Mouse (Mus musculus): ENCODE results near the gene Fhad1. TPM values are rescaled to one million over a fixed set of nuclear protein-coding genes. Genes with fewer than 3 reads are reported as not detected.
A peak's percentile ranks its signal among the peaks of the same experiment; 100 is the strongest.

The Fhad1 gene
- polyA plus RNA-seq, 1 experiment from 2014 or later, result 4.9 TPM

- no peak for ATAC-seq (ENCODE audit: low FRiP score, low TSS enrichment)
- no peak overlapping the region for H3K4me2 ChIP-seq (replicated peaks; ENCODE audit: low read depth)
- no peaks in the 10 kb centered on the region for H3K9me3 ChIP-seq (ENCODE audit: control insufficient read depth, low read length)
- TF ChIP-seq EP300 (optimal IDR thresholded peaks at IDR 0.05) (no peak), CTCF (IDR thresholded peaks at IDR 0.05; ENCODE audit: low read depth) (no peak)
- no peak overlapping the region for H3K9ac ChIP-seq (ENCODE audit: low read length)
- no peak overlapping the region for H3K4me3 ChIP-seq (ENCODE audit: low read depth, low read length)
- no peak for DNase-seq (ENCODE audit: low spot score)
- no peaks in the 10 kb centered on the region for H3K4me1 ChIP-seq (replicated peaks; ENCODE audit: control insufficient read depth, insufficient read depth)
- H3K27me3 ChIP-seq (ENCODE audit: control insufficient read depth, insufficient read depth, low read length), result no peaks in the 10 kb centered on the region
- 62% methylated on average over 2 of the region's 2 CpGs for WGBS
- H3K36me3 ChIP-seq (ENCODE audit: control insufficient read depth, insufficient read depth, low read length), result 0 out of 2 replicates have a peak, but pooled peaks cover 3% of the 10 kb centered on the region
- H3K27ac ChIP-seq (replicated peaks), result no peak overlapping the region
Observed at GRCm38 (mm10) chr4:142026965-142027364, 12.1 kb upstream of the Fhad1 start.

DNA sequence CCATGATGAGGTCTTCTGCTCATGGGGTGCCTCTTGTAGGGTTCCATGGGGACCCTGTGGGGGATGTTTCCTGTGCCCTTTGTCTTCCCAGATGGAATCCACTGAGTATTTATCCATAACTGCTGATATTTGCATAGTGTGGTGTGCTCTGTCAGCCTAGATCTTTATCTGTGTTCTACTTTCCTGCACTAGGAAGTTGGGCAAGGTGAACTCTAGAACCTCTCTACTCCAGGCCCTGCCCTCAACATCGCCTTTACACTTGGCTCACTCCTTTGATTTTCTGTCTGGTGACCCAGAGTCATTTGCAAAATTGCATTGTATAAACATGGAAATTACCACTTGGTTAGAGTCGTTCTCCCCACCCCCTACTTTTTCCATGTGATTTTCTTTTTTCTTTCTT lies 9.7 kb upstream of the Fhad1 start:
- TF ChIP-seq CTCF (IDR thresholded peaks at IDR 0.05; ENCODE audit: low read depth) (no peak), EP300 (optimal IDR thresholded peaks at IDR 0.05) (no peak)
- DNase-seq (ENCODE audit: low spot score), result no peak
- H3K9me3 ChIP-seq (ENCODE audit: control insufficient read depth, low read length), result no peaks in the 10 kb centered on the region

GRCm38 (mm10) chr4:142023166-142023565 lies 8.3 kb upstream of the Fhad1 start:
- Histone ChIP-seq H3K36me3 (ENCODE audit: control insufficient read depth, insufficient read depth, low read length) (no peaks in the 10 kb centered on the region), H3K4me3 (ENCODE audit: low read depth, low read length) (no peak overlapping the region), H3K9ac (ENCODE audit: low read length) (no peak overlapping the region), H3K4me1 (replicated peaks; ENCODE audit: control insufficient read depth, insufficient read depth) (no peaks in the 10 kb centered on the region), H3K9me3 (ENCODE audit: control insufficient read depth, low read length) (no peaks in the 10 kb centered on the region), H3K4me2 (replicated peaks; ENCODE audit: low read depth) (no peak overlapping the region), H3K27me3 (ENCODE audit: control insufficient read depth, insufficient read depth, low read length) (no peaks in the 10 kb centered on the region), H3K27ac (replicated peaks) (no peak overlapping the region)
- ATAC-seq (ENCODE audit: low FRiP score, low TSS enrichment) (peak; percentile 50; the same call in 1 of the 2 replicates), DNase-seq (ENCODE audit: low spot score) (no peak)
- 52% methylated on average over 4 of the region's 4 CpGs for WGBS
- TF ChIP-seq EP300 (optimal IDR thresholded peaks at IDR 0.05) (no peak), CTCF (IDR thresholded peaks at IDR 0.05; ENCODE audit: low read depth) (no peak)

More for the DNA sequence above, 9.7 kb upstream of the Fhad1 start:
- WGBS, result 69% methylated on average over 2 of the region's 2 CpGs
- no peaks in the 10 kb centered on the region for H3K36me3 ChIP-seq (ENCODE audit: control insufficient read depth, insufficient read depth, low read length)
- H3K27ac ChIP-seq (replicated peaks), result no peak overlapping the region
- no peaks in the 10 kb centered on the region for H3K4me1 ChIP-seq (replicated peaks; ENCODE audit: control insufficient read depth, insufficient read depth)
- no peak for ATAC-seq (ENCODE audit: low FRiP score, low TSS enrichment)
- H3K4me3 ChIP-seq (ENCODE audit: low read depth, low read length), result no peak overlapping the region
- no peaks in the 10 kb centered on the region for H3K27me3 ChIP-seq (ENCODE audit: control insufficient read depth, insufficient read depth, low read length)
- H3K4me2 ChIP-seq (replicated peaks; ENCODE audit: low read depth), result no peak overlapping the region
- H3K9ac ChIP-seq (ENCODE audit: low read length), result no peak overlapping the region

- Histone ChIP-seq H3K4me3 (ENCODE audit: low read depth, low read length) (no peak overlapping the region), H3K4me1 (replicated peaks; ENCODE audit: control insufficient read depth, insufficient read depth) (peaks cover 5% of the 10 kb centered on the region), H3K9ac (ENCODE audit: low read length) (no peak overlapping the region), H3K4me2 (replicated peaks; ENCODE audit: low read depth) (peak overlapping the region; percentile 8; the same call in 1 of the 2 replicates), H3K9me3 (ENCODE audit: control insufficient read depth, low read length) (no peaks in the 10 kb centered on the region), H3K27ac (replicated peaks) (peak overlapping the region; percentile 56), H3K27me3 (ENCODE audit: control insufficient read depth, insufficient read depth, low read length) (no peaks in the 10 kb centered on the region), H3K36me3 (ENCODE audit: control insufficient read depth, insufficient read depth, low read length) (no peaks in the 10 kb centered on the region)
- DNase-seq (ENCODE audit: low spot score) (peak; percentile 81), ATAC-seq (ENCODE audit: low FRiP score, low TSS enrichment) (peak; percentile 79)
- 35% methylated on average over 15 of the region's 15 CpGs for WGBS
- TF ChIP-seq EP300 (optimal IDR thresholded peaks at IDR 0.05) (no peak), CTCF (IDR thresholded peaks at IDR 0.05; ENCODE audit: low read depth) (no peak)
Observed at GRCm38 (mm10) chr4:142017686-142018085, 2.8 kb upstream of the Fhad1 start.

- 81% methylated on average over 13 of the region's 13 CpGs for WGBS
- Histone ChIP-seq H3K9me3 (ENCODE audit: control insufficient read depth, low read length) (no peaks in the 10 kb centered on the region), H3K9ac (ENCODE audit: low read length) (no peak overlapping the region), H3K4me3 (ENCODE audit: low read depth, low read length) (no peak overlapping the region), H3K4me2 (replicated peaks; ENCODE audit: low read depth) (no peak overlapping the region), H3K27ac (replicated peaks) (no peak overlapping the region), H3K4me1 (replicated peaks; ENCODE audit: control insufficient read depth, insufficient read depth) (peaks cover 5% of the 10 kb centered on the region), H3K27me3 (ENCODE audit: control insufficient read depth, insufficient read depth, low read length) (no peaks in the 10 kb centered on the region), H3K36me3 (ENCODE audit: control insufficient read depth, insufficient read depth, low read length) (no peaks in the 10 kb centered on the region)
- TF ChIP-seq CTCF (IDR thresholded peaks at IDR 0.05; ENCODE audit: low read depth) (no peak), EP300 (optimal IDR thresholded peaks at IDR 0.05) (no peak)
- ATAC-seq (ENCODE audit: low FRiP score, low TSS enrichment), result no peak
- DNase-seq (ENCODE audit: low spot score), result no peak
Observed at GRCm38 (mm10) chr4:142011236-142011635, 3.6 kb downstream of the Fhad1 start.

DNA sequence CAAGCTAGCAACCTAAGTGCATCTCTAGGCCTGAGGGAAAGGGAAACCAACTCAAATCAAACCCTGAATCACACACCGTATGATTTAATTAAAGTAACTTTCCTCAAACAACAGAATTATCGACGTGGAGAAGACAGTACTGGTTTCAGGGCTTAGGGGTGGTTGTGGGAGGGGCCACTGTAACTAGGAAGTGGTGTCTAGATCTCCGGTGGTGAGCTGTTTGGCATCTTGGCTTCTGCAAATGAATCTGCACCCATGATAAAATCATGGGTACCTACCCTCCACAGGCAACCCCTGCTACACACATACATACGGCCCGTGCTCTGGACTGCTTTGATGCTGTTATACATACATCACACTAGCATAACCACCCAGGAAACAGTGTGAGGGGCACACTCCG lies 4.4 kb downstream of the Fhad1 start:
- H3K27ac ChIP-seq (replicated peaks), result no peak overlapping the region

More for the DNA sequence above, 4.4 kb downstream of the Fhad1 start:
- Histone ChIP-seq H3K9ac (ENCODE audit: low read length) (no peak overlapping the region), H3K36me3 (ENCODE audit: control insufficient read depth, insufficient read depth, low read length) (no peaks in the 10 kb centered on the region), H3K9me3 (ENCODE audit: control insufficient read depth, low read length) (no peaks in the 10 kb centered on the region), H3K4me3 (ENCODE audit: low read depth, low read length) (no peak overlapping the region), H3K4me2 (replicated peaks; ENCODE audit: low read depth) (no peak overlapping the region), H3K27me3 (ENCODE audit: control insufficient read depth, insufficient read depth, low read length) (no peaks in the 10 kb centered on the region), H3K4me1 (replicated peaks; ENCODE audit: control insufficient read depth, insufficient read depth) (peaks cover 2% of the 10 kb centered on the region)
- WGBS, result 65% methylated on average over 7 of the region's 7 CpGs
- no peak for ATAC-seq (ENCODE audit: low FRiP score, low TSS enrichment)
- DNase-seq (ENCODE audit: low spot score), result no peak
- no peak for TF ChIP-seq EP300 (optimal IDR thresholded peaks at IDR 0.05)
- no peak for TF ChIP-seq CTCF (IDR thresholded peaks at IDR 0.05; ENCODE audit: low read depth)

Measured in stomach, postnatal 0 days (tissue).